Mouse (Mus musculus): Measurements from ENCODE around the gene Adra2b. TPM values are rescaled to one million over a fixed set of nuclear protein-coding genes. Genes with fewer than 3 reads are reported as not detected.

The Adra2b gene
- total RNA-seq, 1 experiment: 1.5 TPM

GRCm38 (mm10) chr2:127324456-127324855, 38.6 kb upstream of the Adra2b start:
- Histone ChIP-seq H3K4me3 (ENCODE audit: insufficient read depth in 1 of 2, low read depth in 1 of 2, low read length in 2 of 2, poor library complexity in 1 of 2, severe bottlenecking in 1 of 2) (no peak overlapping the region), H3K9me3 (ENCODE audit: control insufficient read depth, insufficient read depth, low read depth, low read length) (no peaks in the 10 kb centered on the region), H3K4me1 (ENCODE audit: control insufficient read depth in 2 of 2, insufficient read depth in 2 of 2, low read length in 2 of 2, poor library complexity in 1 of 2) (no peaks in the 10 kb centered on the region), H3K9ac (ENCODE audit: insufficient read depth, low read depth, low read length, poor library complexity, severe bottlenecking) (no peak overlapping the region), H3K27ac (ENCODE audit: insufficient read depth, low read depth, low read length, poor library complexity, severe bottlenecking) (no peak overlapping the region), H3K36me3 (ENCODE audit: control insufficient read depth, insufficient read depth, low read length, poor library complexity, severe bottlenecking) (no peaks in the 10 kb centered on the region)
- no peak for TF ChIP-seq ZNF384 (IDR thresholded peaks at IDR 0.05; ENCODE audit: low read depth, low read length)
- TF ChIP-seq HCFC1 (IDR thresholded peaks at IDR 0.05; ENCODE audit: borderline replicate concordance, insufficient read depth, low read length): no peak
- in situ Hi-C loops (cut with MboI; ENCODE audit: low sequenced_read_pairs in 2 of 2, unreplicated experiment in 2 of 2): no loop called here
- DNase-seq (ENCODE audit: low read depth, low spot score): no peak

- TF ChIP-seq HCFC1 (IDR thresholded peaks at IDR 0.05; ENCODE audit: borderline replicate concordance, insufficient read depth, low read length) (no peak), ZC3H11A (IDR thresholded peaks at IDR 0.05; ENCODE audit: borderline replicate concordance, low read depth, low read length) (no peak), CHD2 (IDR thresholded peaks at IDR 0.05; ENCODE audit: low read depth, low read length) (no peak), ZNF384 (IDR thresholded peaks at IDR 0.05; ENCODE audit: low read depth, low read length) (no peak), MAFK (IDR thresholded peaks at IDR 0.05; ENCODE audit: insufficient read depth, low read depth, low read length) (no peak)
- H3K9me3 ChIP-seq (ENCODE audit: control insufficient read depth, insufficient read depth, low read depth, low read length): no peaks in the 10 kb centered on the region
- no peaks in the 10 kb centered on the region for H3K4me1 ChIP-seq (ENCODE audit: control insufficient read depth in 2 of 2, insufficient read depth in 2 of 2, low read length in 2 of 2, poor library complexity in 1 of 2)
- in situ Hi-C loops (cut with MboI; ENCODE audit: low sequenced_read_pairs in 2 of 2, unreplicated experiment in 2 of 2): no loop called here
- H3K4me3 ChIP-seq (ENCODE audit: insufficient read depth in 1 of 2, low read depth in 1 of 2, low read length in 2 of 2, poor library complexity in 1 of 2, severe bottlenecking in 1 of 2): no peak overlapping the region
- H3K9ac ChIP-seq (ENCODE audit: insufficient read depth, low read depth, low read length, poor library complexity, severe bottlenecking): no peak overlapping the region
- no peak overlapping the region for H3K27ac ChIP-seq (ENCODE audit: insufficient read depth, low read depth, low read length, poor library complexity, severe bottlenecking)
- DNase-seq (ENCODE audit: low read depth, low spot score): no peak
- no peaks in the 10 kb centered on the region for H3K36me3 ChIP-seq (ENCODE audit: control insufficient read depth, insufficient read depth, low read length, poor library complexity, severe bottlenecking)
Measured at GRCm38 (mm10) chr2:127328090-127328851, 34.7 kb upstream of the Adra2b start.

- TF ChIP-seq HCFC1 (IDR thresholded peaks at IDR 0.05; ENCODE audit: borderline replicate concordance, insufficient read depth, low read length) (no peak), ZC3H11A (IDR thresholded peaks at IDR 0.05; ENCODE audit: borderline replicate concordance, low read depth, low read length) (no peak), CHD2 (IDR thresholded peaks at IDR 0.05; ENCODE audit: low read depth, low read length) (no peak), MAFK (IDR thresholded peaks at IDR 0.05; ENCODE audit: insufficient read depth, low read depth, low read length) (no peak), ZNF384 (IDR thresholded peaks at IDR 0.05; ENCODE audit: low read depth, low read length) (no peak)
- no peaks in the 10 kb centered on the region for H3K9me3 ChIP-seq (ENCODE audit: control insufficient read depth, insufficient read depth, low read depth, low read length)
- no peak for DNase-seq (ENCODE audit: low read depth, low spot score)
- no peak overlapping the region for H3K27ac ChIP-seq (ENCODE audit: insufficient read depth, low read depth, low read length, poor library complexity, severe bottlenecking)
- H3K4me1 ChIP-seq (ENCODE audit: control insufficient read depth in 2 of 2, insufficient read depth in 2 of 2, low read length in 2 of 2, poor library complexity in 1 of 2): 0 out of 4 replicates have a peak, but pooled peaks cover 0 to 2% of the 10 kb centered on the region in 2 experiments
- in situ Hi-C loops (cut with MboI; ENCODE audit: low sequenced_read_pairs in 2 of 2, unreplicated experiment in 2 of 2): no loop called here
- H3K4me3 ChIP-seq (ENCODE audit: insufficient read depth in 1 of 2, low read depth in 1 of 2, low read length in 2 of 2, poor library complexity in 1 of 2, severe bottlenecking in 1 of 2): no peak overlapping the region
- no peak overlapping the region for H3K9ac ChIP-seq (ENCODE audit: insufficient read depth, low read depth, low read length, poor library complexity, severe bottlenecking)
- no peaks in the 10 kb centered on the region for H3K36me3 ChIP-seq (ENCODE audit: control insufficient read depth, insufficient read depth, low read length, poor library complexity, severe bottlenecking)
Measured at GRCm38 (mm10) chr2:127332807-127333570, 30.0 kb upstream of the Adra2b start.

- Histone ChIP-seq H3K4me3 (ENCODE audit: insufficient read depth in 1 of 2, low read depth in 1 of 2, low read length in 2 of 2, poor library complexity in 1 of 2, severe bottlenecking in 1 of 2) (no peak overlapping the region), H3K9ac (ENCODE audit: insufficient read depth, low read depth, low read length, poor library complexity, severe bottlenecking) (no peak overlapping the region), H3K27ac (ENCODE audit: insufficient read depth, low read depth, low read length, poor library complexity, severe bottlenecking) (no peak overlapping the region), H3K36me3 (ENCODE audit: control insufficient read depth, insufficient read depth, low read length, poor library complexity, severe bottlenecking) (no peaks in the 10 kb centered on the region), H3K4me1 (ENCODE audit: control insufficient read depth in 2 of 2, insufficient read depth in 2 of 2, low read length in 2 of 2, poor library complexity in 1 of 2) (0 out of 4 replicates have a peak, but pooled peaks cover 0 to 2% of the 10 kb centered on the region in 2 experiments), H3K9me3 (ENCODE audit: control insufficient read depth, insufficient read depth, low read depth, low read length) (no peaks in the 10 kb centered on the region)
- TF ChIP-seq ZC3H11A (IDR thresholded peaks at IDR 0.05; ENCODE audit: borderline replicate concordance, low read depth, low read length): no peak
- DNase-seq (ENCODE audit: low read depth, low spot score): no peak
- in situ Hi-C loops (cut with MboI; ENCODE audit: low sequenced_read_pairs in 2 of 2, unreplicated experiment in 2 of 2): no loop called here
Measured at GRCm38 (mm10) chr2:127333945-127334603, 28.9 kb upstream of the Adra2b start.
